Mouse (Mus musculus) thymus, adult 2 months (tissue): ENCODE results near the gene Sephs2.

ENCODE experiments used
- CTCF ChIP-seq: fragments of 200-500 bp; IDR thresholded peaks from 2 replicates; pipeline ENCODE4 v1.5.1; 2012; ENCODE audit warnings: mild to moderate bottlenecking, control low read depth, low read length, moderate library complexity, borderline replicate concordance; ENCODE audit not compliant: control insufficient read depth, poor library complexity, insufficient read depth; ENCODE audit errors: extremely low read depth
- POLR2A ChIP-seq: fragments of 200-500 bp; IDR thresholded peaks from 2 replicates; pipeline ENCODE4 v1.6.1; 2012; ENCODE audit warnings: mild to moderate bottlenecking, low read length, control low read depth, moderate library complexity; ENCODE audit not compliant: control insufficient read depth, poor library complexity, insufficient read depth; ENCODE audit errors: extremely low read depth

DNA sequence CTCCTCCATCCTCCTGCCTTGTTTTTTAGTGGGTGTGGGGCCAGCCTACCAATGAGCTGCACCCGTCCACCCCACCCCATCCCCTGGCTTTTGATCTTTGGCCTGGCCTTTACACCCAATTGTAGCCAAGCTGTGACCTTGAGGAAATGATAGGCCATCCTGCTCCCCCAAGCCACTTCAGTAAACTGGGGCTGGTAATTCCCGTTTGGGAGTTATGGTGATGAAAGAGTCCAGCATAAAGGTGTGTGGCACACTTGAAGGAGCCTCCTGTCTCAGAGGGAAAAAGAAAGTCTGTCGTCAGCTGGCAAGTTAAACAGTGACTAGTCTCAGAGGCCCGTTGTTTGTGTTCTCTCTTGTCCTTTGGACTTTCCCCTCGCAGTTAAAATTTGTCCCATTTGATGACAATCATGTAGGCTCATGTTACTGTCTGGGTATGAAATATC lies 2.7 kb upstream of the Sephs2 start:
- no peak for TF ChIP-seq CTCF
- TF ChIP-seq POLR2A = no peak
